Mouse (Mus musculus): ENCODE measurements around the gene Tmcc2.
"Not testable (repeated sequence)": the region's sequence is repeated elsewhere in the genome, so short reads cannot be mapped to it uniquely, and the experiment has no call there.

The Tmcc2 gene

GRCm38 (mm10) chr1:132370681-132371173 is 20.4 kb downstream of the Tmcc2 start:
- DNase-seq (ENCODE audit: low spot score in 2 of 2), result no peak

GRCm38 (mm10) chr1:132367692-132368506 is 23.2 kb downstream of the Tmcc2 start:
- peak; percentile 65 to 86 for DNase-seq (ENCODE audit: low spot score in 2 of 2)

GRCm38 (mm10) chr1:132366937-132367336 is 24.1 kb downstream of the Tmcc2 start:
- no peak for DNase-seq (ENCODE audit: low spot score in 2 of 2)

- DNase-seq (ENCODE audit: low spot score in 2 of 2), result no peak
Measured at GRCm38 (mm10) chr1:132366235-132366634, 24.8 kb downstream of the Tmcc2 start.

- DNase-seq (ENCODE audit: low spot score in 2 of 2), result no peak
Measured at GRCm38 (mm10) chr1:132365645-132366044, 25.4 kb downstream of the Tmcc2 start.

GRCm38 (mm10) chr1:132364896-132365557 is 26.1 kb downstream of the Tmcc2 start:
- no peak for DNase-seq (ENCODE audit: low spot score in 2 of 2)

GRCm38 (mm10) chr1:132364388-132364787 is 26.7 kb downstream of the Tmcc2 start:
- DNase-seq (ENCODE audit: low spot score in 2 of 2), result no peak

GRCm38 (mm10) chr1:132361959-132362358 is 29.1 kb downstream of the Tmcc2 start:
- DNase-seq (ENCODE audit: low spot score in 2 of 2), result no peak

GRCm38 (mm10) chr1:132356841-132357240 is 34.2 kb downstream of the Tmcc2 start:
- DNase-seq (ENCODE audit: low spot score in 2 of 2), result no peak

- DNase-seq (ENCODE audit: low spot score in 2 of 2), result peak; percentile 72 to 81
Measured at GRCm38 (mm10) chr1:132355841-132356242, 35.2 kb downstream of the Tmcc2 start.

GRCm38 (mm10) chr1:132355162-132355601 is 35.9 kb downstream of the Tmcc2 start:
- no peak for DNase-seq (ENCODE audit: low spot score in 2 of 2)

- DNase-seq (ENCODE audit: low spot score in 2 of 2), result no peak
Measured at GRCm38 (mm10) chr1:132354234-132354633, 36.8 kb downstream of the Tmcc2 start.

GRCm38 (mm10) chr1:132353389-132353788 is 37.7 kb downstream of the Tmcc2 start:
- DNase-seq (ENCODE audit: low spot score in 2 of 2), result no peak

- DNase-seq (ENCODE audit: low spot score in 2 of 2), result no peak
Measured at GRCm38 (mm10) chr1:132351058-132351457, 40.0 kb downstream of the Tmcc2 start.

GRCm38 (mm10) chr1:132349601-132350000 is 41.5 kb downstream of the Tmcc2 start:
- not testable (repeated sequence) for DNase-seq (ENCODE audit: low spot score in 2 of 2)

GRCm38 (mm10) chr1:132349049-132349448 is 42.0 kb downstream of the Tmcc2 start:
- not testable (repeated sequence) for DNase-seq (ENCODE audit: low spot score in 2 of 2)

- no peak for DNase-seq (ENCODE audit: low spot score in 2 of 2)
Measured at GRCm38 (mm10) chr1:132348401-132348800, 42.7 kb downstream of the Tmcc2 start.

GRCm38 (mm10) chr1:132346951-132347350 is 44.1 kb downstream of the Tmcc2 start:
- DNase-seq (ENCODE audit: low spot score in 2 of 2), result no peak

- no peak for DNase-seq (ENCODE audit: low spot score in 2 of 2)
Measured at GRCm38 (mm10) chr1:132346134-132346851, 44.8 kb downstream of the Tmcc2 start.

- no peak for DNase-seq (ENCODE audit: low spot score in 2 of 2)
Measured at GRCm38 (mm10) chr1:132345514-132345913, 45.6 kb downstream of the Tmcc2 start.

- DNase-seq (ENCODE audit: low spot score in 2 of 2), result no peak
Measured at GRCm38 (mm10) chr1:132343656-132344055, 47.4 kb downstream of the Tmcc2 start.

- DNase-seq (ENCODE audit: low spot score in 2 of 2), result no peak
Measured at GRCm38 (mm10) chr1:132343191-132343590, 47.9 kb downstream of the Tmcc2 start.

Measured in spleen, postnatal 14 days (tissue).